Mouse (Mus musculus) lung, adult 2 months (tissue): ENCODE results near the gene Rxra. TPM values are rescaled to one million over a fixed set of nuclear protein-coding genes. Genes with fewer than 3 reads are reported as not detected.

ENCODE experiments used
- DNase-seq: peaks from one replicate; pipeline ENCODE4 v3.0.0; 2022
- H3K4me1 ChIP-seq: fragments of 200-500 bp; 2 replicates; pipeline ENCODE4 v1.6.1; 2011; ENCODE audit warnings: low read length; ENCODE audit not compliant: control insufficient read depth, insufficient read depth
- H3K4me3 ChIP-seq: fragments of 200-500 bp; replicated peaks from 2 replicates; pipeline ENCODE3; 2011; ENCODE audit warnings: low read depth, mild to moderate bottlenecking, control low read depth, low read length; ENCODE audit errors: extremely low read depth
- CTCF ChIP-seq: fragments of 200-500 bp; IDR thresholded peaks from 2 replicates; pipeline ENCODE4 v1.5.1; 2011; ENCODE audit warnings: mild to moderate bottlenecking, low read length, control low read depth; ENCODE audit not compliant: insufficient read depth
- POLR2A ChIP-seq: fragments of 200-500 bp; IDR thresholded peaks from 2 replicates; pipeline ENCODE4 v1.6.1; 2011; ENCODE audit warnings: low read depth, mild to moderate bottlenecking, control low read depth, low read length, borderline replicate concordance; ENCODE audit errors: extremely low read depth
- WGBS: fragments of 180-500 bp; shearing (Covaris S2); methylation state at CpG from one replicate; pipeline ENCODE4 v1.1.7; 2018; 5-methylcytosine and 5-hydroxymethylcytosine counted together
- polyA plus RNA-seq: library from polyadenylated mRNA; depleted of rRNA; stranded (reverse); fragments of >200 nt; gene quantifications from 2 replicates; pipeline ENCODE4 v1.2.3, GENCODE M21; 2012

Rxra gene
- polyA plus RNA-seq, 1 experiment, result 71.3 TPM

GRCm38 (mm10) chr2:27745673-27746620, 69.7 kb downstream of the Rxra start:
- TF ChIP-seq CTCF, result no peak
- no peak for TF ChIP-seq POLR2A
- Histone ChIP-seq H3K4me3 (no peak overlapping the region), H3K4me1 (peaks cover 20% of the 10 kb centered on the region)
- DNase-seq, result no peak
- 40% methylated on average over 18 of the region's 18 CpGs for WGBS

- H3K4me1 ChIP-seq, result peaks cover 19% of the 10 kb centered on the region
- no peak for TF ChIP-seq CTCF
- no peak for TF ChIP-seq POLR2A
- WGBS, result 89% methylated on average over 2 of the region's 2 CpGs
These were observed 70.6 kb downstream of the Rxra start for GRCm38 (mm10) chr2:27746854-27747253.

GRCm38 (mm10) chr2:27748984-27749383, 72.7 kb downstream of the Rxra start:
- no peak for TF ChIP-seq POLR2A
- peaks cover 19% of the 10 kb centered on the region for H3K4me1 ChIP-seq
- 89% methylated on average over 11 of the region's 11 CpGs for WGBS
- no peak overlapping the region for H3K4me3 ChIP-seq
- DNase-seq, result no peak

More at GRCm38 (mm10) chr2:27746854-27747253, 70.6 kb downstream of the Rxra start:
- DNase-seq, result no peak
- no peak overlapping the region for H3K4me3 ChIP-seq

- Histone ChIP-seq H3K4me1 (peaks cover 10% of the 10 kb centered on the region), H3K4me3 (no peak overlapping the region)
- WGBS, result 72% methylated on average over 12 of the region's 12 CpGs
- no peak for TF ChIP-seq CTCF
- no peak for TF ChIP-seq POLR2A
- no peak for DNase-seq
These were observed 74.3 kb downstream of the Rxra start for GRCm38 (mm10) chr2:27750399-27751134.

GRCm38 (mm10) chr2:27751135-27751519, 74.9 kb downstream of the Rxra start:
- H3K4me3 ChIP-seq, result no peak overlapping the region
- peaks cover 8% of the 10 kb centered on the region for H3K4me1 ChIP-seq
- TF ChIP-seq POLR2A (no peak), CTCF (no peak)
- 60% methylated on average over 7 of the region's 7 CpGs for WGBS
- no peak for DNase-seq

- no peak for DNase-seq
- Histone ChIP-seq H3K4me1 (peaks cover 7% of the 10 kb centered on the region), H3K4me3 (no peak overlapping the region)
- no peak for TF ChIP-seq CTCF
- no peak for TF ChIP-seq POLR2A
- WGBS, result 85% methylated on average over 4 of the region's 4 CpGs
These were observed 75.6 kb downstream of the Rxra start for GRCm38 (mm10) chr2:27751803-27752202.

GRCm38 (mm10) chr2:27754094-27754493, 77.9 kb downstream of the Rxra start:
- WGBS, result 94% methylated on average over 9 of the region's 9 CpGs
- TF ChIP-seq POLR2A (no peak), CTCF (no peak)
- Histone ChIP-seq H3K4me1 (peaks cover 21% of the 10 kb centered on the region), H3K4me3 (no peak overlapping the region)
- no peak for DNase-seq

GRCm38 (mm10) chr2:27755986-27756641, 79.9 kb downstream of the Rxra start:
- 68% methylated on average over 13 of the region's 13 CpGs for WGBS
- DNase-seq, result peak; percentile 51
- TF ChIP-seq CTCF, result no peak
- TF ChIP-seq POLR2A, result no peak
- H3K4me1 ChIP-seq, result peaks cover 26% of the 10 kb centered on the region
- H3K4me3 ChIP-seq, result no peak overlapping the region
